Mouse (Mus musculus) common myeloid progenitor, adult 5-6 weeks (primary cell): ENCODE data around the gene Lrrc3. TPM values are rescaled to one million over a fixed set of nuclear protein-coding genes. Genes with fewer than 3 reads are reported as not detected.

Experiments
- ATAC-seq: replicated peaks from 2 replicates; pipeline ENCODE4 v1.8.0; 2016; ENCODE audit warnings: low read depth, mild to moderate bottlenecking, moderate TSS enrichment, inconsistent platforms; ENCODE audit not compliant: poor library complexity, severe bottlenecking
- total RNA-seq: library from RNA; stranded (forward); fragments of 200-1000, 187-1606 nt; gene quantifications from 2 replicates; pipeline ENCODE4 v1.2.3, GENCODE M21; 2017

Gene Lrrc3
- total RNA-seq, 1 experiment from 2014 or later = 0.23 TPM

- no peak; the same call in 1 of the 2 replicates for ATAC-seq
Measured at GRCm38 (mm10) chr10:77878985-77879384, 23.4 kb downstream of the Lrrc3 start.

DNA sequence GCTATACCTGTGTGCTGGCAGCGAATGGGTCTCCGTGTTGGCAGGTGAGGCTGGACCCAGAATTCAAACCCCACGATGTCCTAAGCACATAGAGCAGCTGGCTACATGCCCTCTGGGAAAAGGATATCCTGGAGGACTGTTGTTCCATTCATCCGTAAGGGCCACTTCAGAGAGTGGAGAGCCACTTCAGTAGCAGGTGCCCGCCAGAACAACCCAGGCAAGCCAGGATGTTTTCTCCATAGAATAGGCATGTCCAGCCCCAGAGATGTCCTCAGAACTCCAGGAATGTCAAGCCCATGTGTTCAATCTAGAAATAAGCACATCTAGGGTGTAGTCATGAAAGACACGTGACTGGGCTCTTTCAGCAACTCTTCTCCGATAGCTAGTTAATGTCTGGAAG, 32.7 kb downstream of the Lrrc3 start:
- no peak for ATAC-seq

DNA sequence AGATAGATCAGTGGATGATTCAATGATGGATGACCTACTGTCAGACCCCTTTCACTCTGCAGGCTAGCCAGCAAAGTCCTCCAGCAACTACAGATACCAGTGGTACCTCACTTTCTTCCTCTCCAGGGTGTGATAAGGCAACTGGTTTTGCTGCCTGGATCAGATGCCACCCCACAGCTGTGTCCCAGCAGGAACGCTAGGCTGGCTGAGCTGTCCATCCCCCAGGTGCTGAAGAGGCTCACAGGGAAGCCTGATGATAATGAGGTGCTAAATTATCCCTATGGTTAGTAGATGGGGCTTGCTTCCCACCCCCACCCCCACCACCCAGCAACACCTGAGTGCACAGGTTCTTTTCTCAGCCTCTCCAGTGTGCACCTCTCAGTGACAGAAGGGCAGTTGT, 34.8 kb downstream of the Lrrc3 start:
- no peak for ATAC-seq

DNA sequence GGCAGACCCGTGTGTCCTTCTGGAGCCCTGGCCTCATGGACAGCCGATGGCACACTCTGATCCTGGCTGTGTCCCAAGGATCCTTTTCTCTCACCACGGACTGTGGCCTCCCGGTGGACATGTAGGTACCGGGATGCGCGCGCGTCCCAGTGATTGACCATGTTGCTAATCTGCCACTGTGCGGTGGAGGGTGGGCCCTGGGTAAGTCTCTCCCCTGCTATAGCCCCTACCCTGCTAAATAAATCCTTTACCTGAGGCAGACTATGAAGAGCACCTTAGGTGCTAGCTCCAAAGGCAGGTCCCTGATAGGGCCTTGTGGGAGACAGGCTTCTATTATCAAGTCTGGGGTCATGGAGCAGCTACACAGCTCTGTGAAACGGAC, 37.6 kb downstream of the Lrrc3 start:
- ATAC-seq = no peak

GRCm38 (mm10) chr10:77864067-77864761, 38.1 kb downstream of the Lrrc3 start:
- ATAC-seq = peak; percentile 96

DNA sequence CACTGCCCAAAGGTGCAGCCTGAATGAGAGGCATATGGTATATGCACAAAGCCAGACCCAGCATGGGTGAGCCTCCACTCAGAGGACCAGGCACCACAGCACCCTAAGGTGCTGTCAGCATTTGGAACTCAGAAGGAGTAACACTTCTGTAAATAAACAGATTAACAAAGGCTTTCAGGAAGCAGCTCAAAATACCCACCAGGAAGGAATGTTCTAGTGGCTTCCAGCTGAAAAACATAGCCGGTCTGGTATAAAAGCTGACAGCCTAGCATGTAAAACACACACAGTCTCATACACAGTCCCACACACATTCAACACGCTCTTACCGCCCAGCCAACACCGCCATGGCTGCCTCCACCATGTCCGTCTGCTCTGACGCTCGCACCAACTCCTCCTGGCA, 40.7 kb downstream of the Lrrc3 start, which contains the start of gene Gm3285:
Gene Gm3285 (plus strand): TSS at position 301 of the 400 bp plus-strand sequence.
- no peak for ATAC-seq

DNA sequence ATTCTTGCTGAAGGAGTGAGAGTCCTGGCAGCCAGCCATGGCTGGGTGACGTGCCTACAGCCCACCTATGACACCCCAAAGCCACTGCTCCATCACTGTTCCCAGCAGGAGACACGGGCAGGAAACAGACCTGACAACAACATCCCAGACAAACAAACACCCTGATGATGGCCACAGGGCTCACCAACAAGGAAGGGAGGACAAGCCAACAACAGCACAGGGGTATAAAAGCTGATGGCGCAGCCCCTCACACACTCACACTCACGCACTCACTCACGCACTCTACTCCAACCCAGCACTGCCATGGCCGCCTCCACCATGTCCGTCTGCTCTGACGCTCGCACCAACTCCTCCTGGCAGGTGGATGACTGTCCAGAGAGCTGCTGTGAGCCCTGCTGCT, 49.8 kb downstream of the Lrrc3 start, which contains the start of gene Gm10318:
Gene Gm10318 (plus strand): TSS at position 301 of the 400 bp plus-strand sequence.
- no peak for ATAC-seq

Other genes starting within 250 kb of the Lrrc3 start
- 0.87 and 1.2 TPM in 2 replicates for gene Tspear, start 216.0 kb downstream of the Lrrc3 start, total RNA-seq
- gene Gm19402, start 211.8 kb downstream of the Lrrc3 start, total RNA-seq = not detected in 2 replicates
- not detected in 2 replicates for gene Gm9508, start 205.3 kb downstream of the Lrrc3 start, total RNA-seq
- gene Gm10272, start 195.9 kb downstream of the Lrrc3 start, total RNA-seq = not detected in 2 replicates
- not detected in 2 replicates for gene Gm10024, start 191.1 kb downstream of the Lrrc3 start, total RNA-seq
- gene Gm10142, start 186.7 kb downstream of the Lrrc3 start, total RNA-seq = not detected in 2 replicates
- not detected in 2 replicates for gene Krtap12-1, start 181.9 kb downstream of the Lrrc3 start, total RNA-seq
- gene Gm10100, start 176.1 kb downstream of the Lrrc3 start, total RNA-seq = not detected in 2 replicates
- gene Gm18596, start 159.9 kb downstream of the Lrrc3 start, total RNA-seq = not detected in 2 replicates
- not detected in 2 replicates for gene Gm9736, start 151.2 kb downstream of the Lrrc3 start, total RNA-seq
- not detected in 2 replicates for gene Gm3233, start 142.9 kb downstream of the Lrrc3 start, total RNA-seq
- gene Gm3238, start 131.2 kb downstream of the Lrrc3 start, total RNA-seq = not detected in 2 replicates
- not detected in 2 replicates for gene Gm7138, start 125.6 kb downstream of the Lrrc3 start, total RNA-seq
- gene Gm3250, start 120.0 kb downstream of the Lrrc3 start, total RNA-seq = not detected in 2 replicates
- gene Gm7137, start 114.3 kb downstream of the Lrrc3 start, total RNA-seq = not detected in 2 replicates
- not detected in 2 replicates for gene Gm9639, start 107.5 kb downstream of the Lrrc3 start, total RNA-seq
- gene Gm19668, start 103.4 kb downstream of the Lrrc3 start, total RNA-seq = not detected in 2 replicates
- not detected in 2 replicates for gene Gm9507, start 90.7 kb downstream of the Lrrc3 start, total RNA-seq
- not detected in 2 replicates for gene Gm2696, start 87.9 kb downstream of the Lrrc3 start, total RNA-seq
- not detected in 2 replicates for gene Krtap10-4, start 75.4 kb downstream of the Lrrc3 start, total RNA-seq
- not detected in 2 replicates for gene Krtap10-10, start 66.6 kb downstream of the Lrrc3 start, total RNA-seq
- not detected in 2 replicates for gene Gm36176, start 55.7 kb downstream of the Lrrc3 start, total RNA-seq
- gene Gm10318, start 49.7 kb downstream of the Lrrc3 start, total RNA-seq = not detected in 2 replicates
- gene Gm3285, start 40.6 kb downstream of the Lrrc3 start, total RNA-seq = not detected in 2 replicates
- 1.4 and 4.2 TPM in 2 replicates for gene Trpm2, start 68.0 kb upstream of the Lrrc3 start, total RNA-seq
- gene 1810043G02Rik, start 76.0 kb upstream of the Lrrc3 start, total RNA-seq = 10.5 and 12.6 TPM in 2 replicates
- 42.8 and 43.8 TPM in 2 replicates for gene Pfkl, start 107.5 kb upstream of the Lrrc3 start, total RNA-seq
- gene Dnmt3l, start 139.4 kb upstream of the Lrrc3 start, total RNA-seq = 0.87 TPM in 1 of 2 replicates, not detected in the other
- gene Aire, start 141.1 kb upstream of the Lrrc3 start, total RNA-seq = not detected in 2 replicates
- 0.73 and 1.0 TPM in 2 replicates for gene Icosl, start 166.8 kb upstream of the Lrrc3 start, total RNA-seq